Mouse (Mus musculus) adrenal gland, adult 8-10 months (tissue): ENCODE data around the gene Aff3. TPM values are rescaled to one million over a fixed set of nuclear protein-coding genes. Genes with fewer than 3 reads are reported as not detected.

Experiments
- DNase-seq: peaks from one replicate; pipeline ENCODE4 v3.0.0; 2022
- total RNA-seq, 4 experiments: library from RNA; stranded (reverse); gene quantifications; 2 replicates each; pipeline ENCODE4 v1.2.4; 2022

The Aff3 gene
- total RNA-seq: 1 to 10 TPM; 3.0 to 5.3 (median 4.0) TPM

- DNase-seq: no peak
Observed at GRCm38 (mm10) chr1:38664777-38665176, at the start of gene Aff3. Aff3 (minus strand) TSS chr1:38664955.

- no peak for DNase-seq
Observed at GRCm38 (mm10) chr1:38700646-38701045, 35.9 kb upstream of the Aff3 start.

GRCm38 (mm10) chr1:38699244-38699643 is 34.5 kb upstream of the Aff3 start:
- no peak for DNase-seq

GRCm38 (mm10) chr1:38695812-38696681 is 31.3 kb upstream of the Aff3 start:
- DNase-seq: no peak

- DNase-seq: no peak
Observed at GRCm38 (mm10) chr1:38695089-38695811, 30.5 kb upstream of the Aff3 start.

GRCm38 (mm10) chr1:38694142-38694541 is 29.4 kb upstream of the Aff3 start:
- DNase-seq: no peak

- DNase-seq: no peak
Observed at GRCm38 (mm10) chr1:38690471-38690870, 25.7 kb upstream of the Aff3 start.

- DNase-seq: no peak
Observed at GRCm38 (mm10) chr1:38688216-38688615, 23.5 kb upstream of the Aff3 start.

- DNase-seq: no peak
Observed at GRCm38 (mm10) chr1:38685706-38686105, 21.0 kb upstream of the Aff3 start.

- DNase-seq: no peak
Observed at GRCm38 (mm10) chr1:38683158-38683721, 18.5 kb upstream of the Aff3 start.

- DNase-seq: no peak
Observed at GRCm38 (mm10) chr1:38679890-38680289, 15.1 kb upstream of the Aff3 start.

- DNase-seq: no peak
Observed at GRCm38 (mm10) chr1:38671756-38672155, 7.0 kb upstream of the Aff3 start.

- DNase-seq: no peak
Observed at GRCm38 (mm10) chr1:38671019-38671418, 6.3 kb upstream of the Aff3 start.

GRCm38 (mm10) chr1:38668327-38668726 is 3.6 kb upstream of the Aff3 start:
- no peak for DNase-seq

- no peak for DNase-seq
Observed at GRCm38 (mm10) chr1:38667892-38668291, 3.1 kb upstream of the Aff3 start.

GRCm38 (mm10) chr1:38666766-38667118 is 2.0 kb upstream of the Aff3 start:
- no peak for DNase-seq

GRCm38 (mm10) chr1:38666111-38666765 is 1.5 kb upstream of the Aff3 start:
- DNase-seq: no peak

- DNase-seq: no peak
Observed at GRCm38 (mm10) chr1:38665611-38666010, 856 bp upstream of the Aff3 start.

- DNase-seq: no peak
Observed at GRCm38 (mm10) chr1:38664261-38664660, 494 bp downstream of the Aff3 start.

- DNase-seq: no peak
Observed at GRCm38 (mm10) chr1:38662616-38663193, 2.0 kb downstream of the Aff3 start.

GRCm38 (mm10) chr1:38658933-38659553 is 5.7 kb downstream of the Aff3 start:
- DNase-seq: no peak

- DNase-seq: no peak
Observed at GRCm38 (mm10) chr1:38658376-38658775, 6.4 kb downstream of the Aff3 start.
